Mouse (Mus musculus): ENCODE results near the gene Klrb1b.
"Not testable (repeated sequence)": the region's sequence is repeated elsewhere in the genome, so short reads cannot be mapped to it uniquely, and the experiment has no call there.

The Klrb1b gene

GRCm38 (mm10) chr6:128844586-128845080, 18.5 kb upstream of the Klrb1b start:
- no peak for DNase-seq (ENCODE audit: low read depth, low spot score)

DNA sequence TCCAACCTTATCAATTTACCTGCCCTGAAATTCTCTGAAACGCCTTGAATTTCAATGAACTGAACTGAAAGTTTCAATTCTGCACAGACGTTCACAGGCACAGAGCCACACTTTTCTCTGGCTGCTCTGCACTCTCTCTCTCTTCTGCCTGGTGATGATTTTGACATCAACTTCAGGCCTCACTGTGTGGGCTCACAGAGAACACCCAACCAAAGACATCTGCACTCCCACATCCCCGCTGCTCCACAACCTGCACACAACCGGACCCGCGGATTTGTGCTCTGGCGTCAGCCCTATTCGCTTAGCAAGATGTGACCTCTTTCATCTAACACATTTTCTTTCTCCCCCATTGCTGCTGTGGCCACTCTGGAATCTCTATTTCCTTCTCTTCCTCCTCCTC, 18.0 kb upstream of the Klrb1b start:
- peak; percentile 34 for DNase-seq (ENCODE audit: low read depth, low spot score)
- peaks cover 7% of the 10 kb centered on the region for H3K36me3 ChIP-seq (ENCODE audit: control insufficient read depth, insufficient read depth, low read length, poor library complexity, severe bottlenecking)

More at GRCm38 (mm10) chr6:128844586-128845080, 18.5 kb upstream of the Klrb1b start:
- Histone ChIP-seq H3K36me3 (ENCODE audit: control insufficient read depth, insufficient read depth, low read length, poor library complexity, severe bottlenecking) (peaks cover 9% of the 10 kb centered on the region), H3K27me3 (ENCODE audit: control insufficient read depth, insufficient read depth, low read length, poor library complexity, severe bottlenecking) (no peaks in the 10 kb centered on the region)

GRCm38 (mm10) chr6:128843479-128843992, 17.4 kb upstream of the Klrb1b start:
- peak; percentile 78 for DNase-seq (ENCODE audit: low read depth, low spot score)
- Histone ChIP-seq H3K27me3 (ENCODE audit: control insufficient read depth, insufficient read depth, low read length, poor library complexity, severe bottlenecking) (no peaks in the 10 kb centered on the region), H3K36me3 (ENCODE audit: control insufficient read depth, insufficient read depth, low read length, poor library complexity, severe bottlenecking) (peaks cover 6% of the 10 kb centered on the region; the same call in 1 of the 2 replicates)

More for the DNA sequence above, 18.0 kb upstream of the Klrb1b start:
- H3K27me3 ChIP-seq (ENCODE audit: control insufficient read depth, insufficient read depth, low read length, poor library complexity, severe bottlenecking), result no peaks in the 10 kb centered on the region

- peak; percentile 99 for DNase-seq (ENCODE audit: low read depth, low spot score)
- H3K27me3 ChIP-seq (ENCODE audit: control insufficient read depth, insufficient read depth, low read length, poor library complexity, severe bottlenecking), result no peaks in the 10 kb centered on the region
- H3K36me3 ChIP-seq (ENCODE audit: control insufficient read depth, insufficient read depth, low read length, poor library complexity, severe bottlenecking), result peaks cover 6% of the 10 kb centered on the region; the same call in 1 of the 2 replicates
These were observed 16.9 kb upstream of the Klrb1b start for GRCm38 (mm10) chr6:128842945-128843478.

DNA sequence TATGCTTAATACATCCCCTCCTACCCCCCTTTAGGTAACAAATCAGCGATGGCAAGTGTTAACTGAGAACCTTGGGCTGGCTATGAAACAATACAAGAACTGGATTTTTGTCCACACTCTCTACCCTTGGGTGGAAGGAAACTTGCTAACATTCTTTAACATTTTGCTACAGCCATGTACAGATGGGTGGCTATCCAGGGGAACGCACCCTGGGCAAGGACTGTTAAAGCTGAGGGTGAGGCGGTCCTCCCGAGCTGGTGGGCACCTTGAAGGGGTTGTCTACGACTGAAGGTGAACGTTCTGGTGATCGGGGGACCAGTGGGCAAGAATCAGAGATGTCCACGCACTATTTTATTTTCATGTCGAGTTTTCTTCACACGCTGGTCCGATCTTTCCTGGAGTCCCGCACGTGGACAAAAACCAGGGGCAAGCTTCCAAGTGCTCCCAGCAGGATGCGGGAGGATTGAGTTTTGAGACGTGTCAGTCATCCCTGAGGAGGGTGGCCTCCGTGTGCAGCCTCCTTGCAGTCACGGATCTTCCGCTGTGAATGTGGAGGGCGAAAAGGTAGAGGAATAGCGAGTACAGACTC, 16.3 kb upstream of the Klrb1b start:
- DNase-seq (ENCODE audit: low read depth, low spot score), result no peak
- Histone ChIP-seq H3K36me3 (ENCODE audit: control insufficient read depth, insufficient read depth, low read length, poor library complexity, severe bottlenecking) (peaks cover 6% of the 10 kb centered on the region; the same call in 1 of the 2 replicates), H3K27me3 (ENCODE audit: control insufficient read depth, insufficient read depth, low read length, poor library complexity, severe bottlenecking) (no peaks in the 10 kb centered on the region)

DNA sequence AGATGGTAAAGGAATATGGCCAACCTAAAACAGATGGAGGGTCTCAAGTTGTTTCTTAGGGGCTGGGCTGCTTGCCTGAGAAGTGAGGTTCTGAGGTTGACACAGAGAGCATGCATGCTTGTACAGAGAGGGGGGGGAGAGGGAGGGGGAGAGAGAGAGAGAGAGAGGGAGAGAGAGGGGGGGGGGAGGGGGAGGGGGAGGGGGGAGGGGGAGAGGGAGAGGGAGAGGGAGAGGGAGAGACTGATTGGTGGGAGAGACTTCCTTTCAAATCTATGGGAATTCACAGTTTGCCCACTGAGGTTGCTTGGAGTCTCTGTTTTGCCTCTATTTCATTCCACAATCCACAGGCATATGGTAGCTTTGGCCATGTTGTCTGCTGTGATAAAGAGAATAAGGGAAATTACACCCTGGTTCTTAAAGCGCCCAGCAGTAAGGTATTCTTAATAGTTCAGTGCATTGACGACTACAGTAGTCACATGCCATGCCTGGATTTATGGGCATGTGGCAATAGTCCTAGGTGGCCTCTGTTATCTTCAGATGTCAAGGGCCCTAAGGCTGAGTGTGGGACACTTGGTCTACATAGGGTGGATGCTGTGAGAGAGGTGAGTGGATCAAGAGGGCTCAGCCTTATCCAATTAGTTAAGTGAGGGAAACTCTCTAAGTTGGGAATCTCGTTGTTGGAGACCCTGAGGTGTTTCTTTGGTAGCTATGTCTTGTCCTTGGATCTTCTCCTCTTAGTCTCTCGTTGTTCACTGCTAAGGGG, 15.4 kb upstream of the Klrb1b start:
- no peak for DNase-seq (ENCODE audit: low read depth, low spot score)
- Histone ChIP-seq H3K27me3 (ENCODE audit: control insufficient read depth, insufficient read depth, low read length, poor library complexity, severe bottlenecking) (no peaks in the 10 kb centered on the region), H3K36me3 (ENCODE audit: control insufficient read depth, insufficient read depth, low read length, poor library complexity, severe bottlenecking) (no peaks in the 10 kb centered on the region)

DNA sequence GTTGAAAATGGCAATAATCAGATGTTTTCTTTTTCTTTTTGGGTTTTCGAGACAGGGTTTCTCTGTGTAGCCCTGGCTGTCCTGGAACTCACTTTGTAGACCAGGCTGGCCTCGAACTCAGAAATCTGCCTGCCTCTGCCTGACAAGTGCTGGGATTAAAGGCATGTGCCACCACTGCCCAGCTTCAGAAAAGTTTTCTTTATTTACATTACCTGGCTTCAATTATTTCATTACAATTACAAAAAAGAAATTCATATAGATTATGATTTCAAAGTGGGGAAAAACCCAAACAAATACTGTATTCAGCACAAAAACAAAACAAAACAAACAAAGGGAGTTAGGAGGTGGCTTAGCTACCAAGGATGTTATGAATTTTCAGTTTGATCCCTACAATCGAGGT, 14.5 kb upstream of the Klrb1b start:
- H3K36me3 ChIP-seq (ENCODE audit: control insufficient read depth, insufficient read depth, low read length, poor library complexity, severe bottlenecking); DNase-seq (ENCODE audit: low read depth, low spot score); H3K27me3 ChIP-seq (ENCODE audit: control insufficient read depth, insufficient read depth, low read length, poor library complexity, severe bottlenecking): not testable (repeated sequence)

DNA sequence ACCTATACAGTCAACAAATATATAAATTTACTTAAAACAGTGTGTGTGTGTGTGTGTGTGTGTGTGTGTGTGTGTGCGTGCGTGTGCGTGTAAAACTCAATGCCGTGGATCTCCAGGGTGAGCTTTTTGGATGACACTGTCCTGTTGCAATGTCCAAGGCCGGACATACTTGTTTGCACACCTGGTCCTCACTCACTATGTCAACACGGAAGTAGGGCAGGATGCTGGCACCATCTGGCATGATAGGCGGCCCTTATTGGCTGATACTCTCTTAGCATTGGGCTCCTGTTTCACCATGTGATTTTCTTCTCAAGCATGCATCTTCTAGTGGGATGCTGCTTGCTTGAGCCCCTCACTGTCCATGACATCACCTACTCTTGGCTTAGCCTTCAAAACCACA, 13.8 kb upstream of the Klrb1b start:
- no peaks in the 10 kb centered on the region for H3K27me3 ChIP-seq (ENCODE audit: control insufficient read depth, insufficient read depth, low read length, poor library complexity, severe bottlenecking)
- peak; percentile 63 for DNase-seq (ENCODE audit: low read depth, low spot score)
- no peaks in the 10 kb centered on the region for H3K36me3 ChIP-seq (ENCODE audit: control insufficient read depth, insufficient read depth, low read length, poor library complexity, severe bottlenecking)

DNA sequence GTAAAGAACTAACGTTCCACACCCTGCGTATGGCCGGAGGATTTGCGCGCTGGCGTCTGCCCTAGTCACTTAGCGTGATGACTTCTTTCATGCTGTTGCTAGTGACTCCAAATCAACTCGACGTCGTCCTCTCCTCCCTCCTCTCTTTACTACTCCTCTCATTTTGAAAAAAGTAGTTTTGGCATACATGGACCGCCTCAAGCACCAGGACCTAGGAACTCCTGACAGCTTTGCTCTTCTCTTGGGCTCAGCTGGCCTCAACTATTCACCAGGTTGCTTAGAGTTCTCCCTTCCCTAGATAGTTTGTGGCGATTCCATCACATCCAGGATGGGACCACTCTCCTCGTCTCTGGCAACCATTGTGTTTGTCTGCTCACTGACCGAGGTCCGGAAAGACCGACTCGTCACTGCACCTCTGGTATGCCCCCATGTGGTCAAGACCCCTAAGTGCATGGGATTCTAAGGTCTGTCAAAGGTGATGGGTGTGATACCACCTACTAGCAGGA, 13.2 kb upstream of the Klrb1b start:
- Histone ChIP-seq H3K27me3 (ENCODE audit: control insufficient read depth, insufficient read depth, low read length, poor library complexity, severe bottlenecking) (no peaks in the 10 kb centered on the region), H3K36me3 (ENCODE audit: control insufficient read depth, insufficient read depth, low read length, poor library complexity, severe bottlenecking) (no peaks in the 10 kb centered on the region)
- DNase-seq (ENCODE audit: low read depth, low spot score), result peak; percentile 97

DNA sequence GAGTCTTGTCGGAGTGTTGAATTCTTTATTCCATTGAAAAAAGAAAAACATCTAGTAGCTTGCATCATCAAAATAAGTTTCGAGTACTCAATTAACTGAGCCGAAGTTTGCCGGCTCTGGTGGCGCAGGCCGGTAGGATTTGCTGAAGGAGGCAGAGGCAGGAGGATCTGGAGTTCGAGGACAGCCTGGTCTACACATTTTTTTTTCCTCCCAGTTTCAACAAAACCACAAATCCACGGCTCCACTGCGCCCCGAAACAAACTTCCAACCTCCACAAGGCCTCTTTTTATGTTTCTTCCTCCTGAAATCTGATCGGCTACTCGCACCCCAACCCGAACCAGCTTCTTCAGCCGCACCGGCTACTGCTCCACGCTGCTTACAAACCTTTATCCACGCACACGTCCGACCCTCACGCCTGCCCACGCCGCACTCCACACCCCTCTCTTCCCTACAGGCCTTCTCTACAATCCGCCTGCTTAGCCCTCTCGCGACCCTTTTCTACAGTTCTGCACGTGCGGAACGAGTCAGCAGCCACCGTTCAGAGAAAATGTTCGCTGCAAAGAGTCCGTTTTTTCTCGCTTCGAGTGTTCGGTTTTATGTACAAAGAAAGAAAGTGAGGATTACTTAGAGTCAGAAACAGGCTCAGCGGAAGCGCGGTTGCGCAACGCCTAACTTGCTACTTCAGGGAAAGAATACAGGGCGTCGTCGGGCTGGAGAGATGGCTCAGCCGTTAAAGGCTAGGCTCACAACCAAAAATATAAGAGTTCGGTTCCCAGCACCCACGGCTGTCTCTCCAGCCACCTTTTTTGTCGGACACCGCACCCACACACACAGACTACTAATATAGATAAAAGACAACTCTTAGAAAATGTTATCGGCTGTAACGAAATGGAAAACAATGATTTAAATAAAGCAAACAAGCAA, 12.5 kb upstream of the Klrb1b start:
- no peaks in the 10 kb centered on the region for H3K27me3 ChIP-seq (ENCODE audit: control insufficient read depth, insufficient read depth, low read length, poor library complexity, severe bottlenecking)
- DNase-seq (ENCODE audit: low read depth, low spot score), result peak; percentile 95

DNA sequence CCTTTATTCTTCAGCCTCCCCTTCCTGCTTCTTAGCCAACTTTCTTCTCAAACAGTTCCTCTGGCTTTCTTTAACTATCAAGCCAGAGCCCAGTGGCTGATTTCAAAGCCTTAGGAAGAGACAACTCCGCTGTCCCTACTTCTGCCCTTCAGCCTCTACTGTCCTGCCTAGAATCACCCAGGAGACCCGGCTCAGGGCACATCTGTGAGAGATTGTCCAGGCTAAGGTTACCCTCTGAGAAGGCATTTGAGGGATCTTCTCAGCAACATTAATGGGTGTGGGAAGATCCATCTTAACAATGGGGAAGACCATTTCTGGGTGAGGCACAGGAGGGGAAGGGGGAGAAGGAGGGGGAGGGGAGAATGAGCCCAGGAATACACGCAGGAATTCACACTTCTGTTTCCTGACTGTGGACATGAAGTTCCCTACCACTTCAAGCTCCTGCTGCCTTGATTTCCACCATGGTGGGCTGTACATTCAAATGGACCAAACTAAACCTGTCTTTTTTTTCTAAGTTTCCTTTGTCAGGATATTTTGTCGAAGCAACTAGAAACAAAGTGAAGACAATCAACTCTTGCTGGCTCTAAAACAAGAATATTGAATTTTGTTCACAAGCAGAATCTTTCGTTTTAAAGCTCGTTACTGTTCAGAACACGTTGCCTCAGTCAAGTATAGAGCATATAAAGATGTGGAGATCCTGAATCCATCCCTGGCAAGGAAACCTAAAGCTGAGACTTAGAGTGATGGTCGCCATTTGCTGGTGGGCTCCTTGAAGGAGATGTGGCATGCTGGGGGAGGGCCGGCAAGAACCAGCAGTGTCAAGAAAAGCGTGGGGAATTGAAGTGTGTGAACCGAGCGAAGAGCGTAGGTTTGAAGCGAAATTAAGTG, 11.6 kb upstream of the Klrb1b start:
- no peaks in the 10 kb centered on the region for H3K36me3 ChIP-seq (ENCODE audit: control insufficient read depth, insufficient read depth, low read length, poor library complexity, severe bottlenecking)
- DNase-seq (ENCODE audit: low read depth, low spot score), result no peak
- H3K27me3 ChIP-seq (ENCODE audit: control insufficient read depth, insufficient read depth, low read length, poor library complexity, severe bottlenecking), result no peaks in the 10 kb centered on the region

More for the DNA sequence above, 12.5 kb upstream of the Klrb1b start:
- H3K36me3 ChIP-seq (ENCODE audit: control insufficient read depth, insufficient read depth, low read length, poor library complexity, severe bottlenecking), result no peaks in the 10 kb centered on the region

- no peaks in the 10 kb centered on the region for H3K36me3 ChIP-seq (ENCODE audit: control insufficient read depth, insufficient read depth, low read length, poor library complexity, severe bottlenecking)
- no peaks in the 10 kb centered on the region for H3K27me3 ChIP-seq (ENCODE audit: control insufficient read depth, insufficient read depth, low read length, poor library complexity, severe bottlenecking)
- no peak for DNase-seq (ENCODE audit: low read depth, low spot score)
These were observed 10.8 kb upstream of the Klrb1b start for GRCm38 (mm10) chr6:128836955-128837334.

GRCm38 (mm10) chr6:128836191-128836954, 10.2 kb upstream of the Klrb1b start:
- no peaks in the 10 kb centered on the region for H3K27me3 ChIP-seq (ENCODE audit: control insufficient read depth, insufficient read depth, low read length, poor library complexity, severe bottlenecking)
- no peaks in the 10 kb centered on the region for H3K36me3 ChIP-seq (ENCODE audit: control insufficient read depth, insufficient read depth, low read length, poor library complexity, severe bottlenecking)
- DNase-seq (ENCODE audit: low read depth, low spot score), result peak; percentile 42
